Mouse (Mus musculus) fat pad, adult 2 months (tissue): Measurements from ENCODE around the gene Ttll2.
"Not testable (repeated sequence)": the region's sequence is repeated elsewhere in the genome, so short reads cannot be mapped to it uniquely, and the experiment has no call there.

Experiments used
- DNase-seq: peaks from one replicate; pipeline ENCODE4 v3.0.0-alpha.2; 2011; ENCODE audit warnings: low read depth, low spot score; ENCODE audit errors: extremely low read depth

Ttll2 gene

GRCm38 (mm10) chr17:7352596-7352995 is at the start of gene Ttll2:
Ttll2 (minus strand) TSS chr17:7352696.
- not testable (repeated sequence) for DNase-seq

GRCm38 (mm10) chr17:7399770-7400169 is 47.3 kb upstream of the Ttll2 start:
- DNase-seq: not testable (repeated sequence)

- DNase-seq: not testable (repeated sequence)
Observed at GRCm38 (mm10) chr17:7398198-7398847, 45.8 kb upstream of the Ttll2 start.

GRCm38 (mm10) chr17:7397079-7397478 is 44.6 kb upstream of the Ttll2 start:
- not testable (repeated sequence) for DNase-seq

GRCm38 (mm10) chr17:7396288-7396687 is 43.8 kb upstream of the Ttll2 start:
- not testable (repeated sequence) for DNase-seq

- DNase-seq: not testable (repeated sequence)
Observed at GRCm38 (mm10) chr17:7395671-7396070, 43.2 kb upstream of the Ttll2 start.

GRCm38 (mm10) chr17:7395116-7395515 is 42.6 kb upstream of the Ttll2 start:
- not testable (repeated sequence) for DNase-seq

GRCm38 (mm10) chr17:7389898-7390297 is 37.4 kb upstream of the Ttll2 start:
- not testable (repeated sequence) for DNase-seq

- not testable (repeated sequence) for DNase-seq
Observed at GRCm38 (mm10) chr17:7388958-7389356, 36.5 kb upstream of the Ttll2 start.

- DNase-seq: not testable (repeated sequence)
Observed at GRCm38 (mm10) chr17:7388341-7388957, 36.0 kb upstream of the Ttll2 start.

GRCm38 (mm10) chr17:7386016-7386415 is 33.5 kb upstream of the Ttll2 start:
- DNase-seq: not testable (repeated sequence)

GRCm38 (mm10) chr17:7385364-7385763 is 32.9 kb upstream of the Ttll2 start, which contains the start of gene Unc93a2:
Unc93a2 (minus strand) TSS chr17:7385464.
- not testable (repeated sequence) for DNase-seq

- DNase-seq: not testable (repeated sequence)
Observed at GRCm38 (mm10) chr17:7383167-7384143, 31.0 kb upstream of the Ttll2 start.

- not testable (repeated sequence) for DNase-seq
Observed at GRCm38 (mm10) chr17:7382711-7383110, 30.2 kb upstream of the Ttll2 start.

GRCm38 (mm10) chr17:7377907-7378306 is 25.4 kb upstream of the Ttll2 start:
- DNase-seq: not testable (repeated sequence)

- not testable (repeated sequence) for DNase-seq
Observed at GRCm38 (mm10) chr17:7376951-7377700, 24.6 kb upstream of the Ttll2 start.

GRCm38 (mm10) chr17:7371879-7372278 is 19.4 kb upstream of the Ttll2 start, which contains the start of gene Gm49630:
Gm49630 (minus strand) TSS chr17:7371979.
- not testable (repeated sequence) for DNase-seq

- not testable (repeated sequence) for DNase-seq
Observed at GRCm38 (mm10) chr17:7369401-7369800, 16.9 kb upstream of the Ttll2 start.

GRCm38 (mm10) chr17:7366676-7367374 is 14.3 kb upstream of the Ttll2 start:
- not testable (repeated sequence) for DNase-seq

GRCm38 (mm10) chr17:7366265-7366664 is 13.8 kb upstream of the Ttll2 start:
- not testable (repeated sequence) for DNase-seq
